Mouse (Mus musculus) CH12.LX (cell line): ENCODE measurements at regions not wholly inside any gene's neighbourhood (a gene's known extent, or its start where the extent isn't known, plus 50 kb on each side); places are given as distances from the start of the nearest gene placed in this dataset.

Experiments used
- BHLHE40 ChIP-seq: IDR thresholded peaks from 2 replicates; pipeline ENCODE4 v1.6.1; 2011; ENCODE audit warnings: mild to moderate bottlenecking, low read depth, low read length, improper control_type of control experiment
- CHD2 ChIP-seq: IDR thresholded peaks from 2 replicates; pipeline ENCODE4 v1.6.1; 2011; ENCODE audit warnings: low read length, improper control_type of control experiment
- CTCF ChIP-seq, 2 experiments: IDR thresholded peaks in 1 of 2; conservative IDR thresholded peaks in 1 of 2; 2 replicates each; pipeline ENCODE4 v1.5.1; 2011 to 2012; ENCODE audit warnings: low read depth in 2 of 2, low read length in 2 of 2, improper control_type of control experiment in 1 of 2, inconsistent platforms in 1 of 2, mild to moderate bottlenecking in 1 of 2, moderate library complexity in 1 of 2
- ETS1 ChIP-seq: conservative IDR thresholded peaks from 2 replicates; pipeline ENCODE4 v1.6.1; 2012; ENCODE audit warnings: low read depth, mild to moderate bottlenecking, inconsistent platforms, low read length, improper control_type of control experiment, moderate library complexity
- GABPA ChIP-seq: IDR thresholded peaks from 2 replicates; pipeline ENCODE4 v1.6.1; 2012; ENCODE audit warnings: low read depth, low read length, improper control_type of control experiment, inconsistent platforms; ENCODE audit not compliant: insufficient replicate concordance
- HCFC1 ChIP-seq: IDR thresholded peaks from 2 replicates; pipeline ENCODE4 v1.6.1; 2012; ENCODE audit warnings: low read depth, mild to moderate bottlenecking, inconsistent platforms, low read length, improper control_type of control experiment
- MXI1 ChIP-seq: IDR thresholded peaks from 2 replicates; pipeline ENCODE4 v1.6.1; 2011; ENCODE audit warnings: mild to moderate bottlenecking, low read depth, low read length, improper control_type of control experiment
- NELFE ChIP-seq: IDR thresholded peaks from 2 replicates; pipeline ENCODE4 v1.6.1; 2011; ENCODE audit warnings: low read depth, low read length, improper control_type of control experiment
- POLR2A ChIP-seq: IDR thresholded peaks from 2 replicates; pipeline ENCODE4 v1.6.1; 2011; ENCODE audit warnings: low read depth, mild to moderate bottlenecking, improper control_type of control experiment, low read length
- TBP ChIP-seq: conservative IDR thresholded peaks from 2 replicates; pipeline ENCODE4 v1.6.1; 2011; ENCODE audit warnings: low read depth, low read length, improper control_type of control experiment
- UBTF ChIP-seq: IDR thresholded peaks from 2 replicates; pipeline ENCODE4 v1.6.1; 2012; ENCODE audit warnings: low read depth, mild to moderate bottlenecking, inconsistent platforms, low read length, improper control_type of control experiment, moderate library complexity
- USF1 ChIP-seq: IDR thresholded peaks from 2 replicates; pipeline ENCODE4 v1.6.1; 2014; ENCODE audit warnings: low read depth, mild to moderate bottlenecking, inconsistent platforms, low read length, improper control_type of control experiment

GRCm38 (mm10) chr11:18604836-18605235, 413.9 kb downstream of the Meis1 start:
- TF ChIP-seq POLR2A (no peak), UBTF (no peak), TBP (no peak), ETS1 (no peak), NELFE (no peak), MXI1 (no peak), GABPA (no peak), CTCF (conservative IDR thresholded peaks at IDR 0.05 in 1 of 2, IDR thresholded peaks at IDR 0.05 in 1 of 2; ENCODE audit: low read depth in 2 of 2, low read length in 2 of 2) (no peak), BHLHE40 (no peak), USF1 (no peak), CHD2 (no peak), HCFC1 (no peak)
